ENCODE assay signal across 10 mouse cellular contexts in the genomic region with DNA sequence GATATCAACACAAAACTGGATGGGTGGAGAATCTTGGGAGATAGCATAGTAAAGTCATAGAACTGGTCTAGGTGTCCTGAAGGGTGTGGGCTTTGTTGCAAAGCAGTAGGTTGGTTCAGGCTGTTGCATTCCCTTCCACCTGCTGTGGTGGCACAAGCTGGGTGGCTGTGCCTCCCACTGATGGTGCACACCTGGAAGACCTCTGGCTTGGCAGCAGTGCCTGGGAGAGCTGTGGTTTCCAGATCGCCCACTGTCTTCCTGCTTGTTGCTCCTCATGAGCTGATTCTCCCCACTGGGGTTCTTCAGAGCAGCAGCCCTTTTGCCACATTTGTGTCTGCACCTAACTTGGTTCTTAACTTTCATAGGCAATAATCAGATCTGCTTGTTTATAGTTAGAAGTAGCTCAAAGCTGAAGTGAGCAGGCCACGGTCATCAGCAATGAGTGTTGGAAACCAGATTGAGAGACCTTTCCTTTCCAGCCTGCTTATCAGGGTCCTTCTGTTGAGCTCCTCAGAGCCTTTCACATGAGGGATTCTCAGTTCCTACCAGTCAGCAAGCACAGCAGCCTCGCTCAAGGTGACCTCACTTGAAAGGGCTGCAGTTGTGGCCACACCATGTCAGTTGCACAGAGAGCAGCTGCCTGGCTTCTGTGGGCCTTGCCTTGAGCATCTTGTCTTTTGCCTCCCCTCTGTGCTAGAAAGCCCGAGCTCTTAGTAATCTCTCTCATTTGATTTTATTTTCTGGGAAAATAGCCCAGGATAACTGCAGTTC. TPM values are rescaled to one million over a fixed set of nuclear protein-coding genes. Genes with fewer than 3 reads are reported as not detected.
A peak's percentile ranks its signal among the peaks of the same experiment; 100 is the strongest.
DNase-seq lines count a peak whose midpoint lies in the region; ATAC-seq and TF ChIP-seq lines count a peak whose summit lies in the region.
"Had no signal": no experiment of that assay in that cellular context is flagged by ENCODE, and none has a peak within 500 bp of the region (broad histone marks: within the 10 kb centered on the region; RNA-seq: fewer than 3 reads in every experiment).

No protein-coding gene starts in this region.

- ATAC-seq in heart, embryonic 12.5 days (ENCODE audit: insufficient number of reproducible peaks, low FRiP score) = no peak
- ATAC-seq in lung, embryonic 14.5 days (ENCODE audit: insufficient read depth) = no peak
- 0 out of 2 replicates have a peak, but pooled peaks have one; percentile 28 for ATAC-seq in megakaryocyte-erythroid progenitor cell, adult 5-6 weeks (replicated peaks; ENCODE audit: low FRiP score, low TSS enrichment, poor library complexity, severe bottlenecking)

- TF ChIP-seq CTCF in lung, embryonic 14.5 days (IDR thresholded peaks at IDR 0.05; ENCODE audit: low read depth) = no peak

- H3K4me2 ChIP-seq in heart, embryonic 12.5 days = peak overlapping the region; percentile 27; the same call in 1 of the 2 replicates
- H3K4me2 ChIP-seq in lung, embryonic 14.5 days = no peak overlapping the region
- H3K4me2 ChIP-seq: hindbrain, embryonic 14.5 days had no signal

- no peaks in the 10 kb centered on the region for H3K27me3 ChIP-seq in heart, embryonic 12.5 days (replicated peaks)
- H3K27me3 ChIP-seq in lung, embryonic 14.5 days (ENCODE audit: insufficient read depth, low read length) = no peaks in the 10 kb centered on the region
- H3K27me3 ChIP-seq in forebrain, embryonic 10.5 days (ENCODE audit: poor library complexity, severe bottlenecking) = no peaks in the 10 kb centered on the region

- no peaks in the 10 kb centered on the region for H3K9me3 ChIP-seq in heart, embryonic 12.5 days (replicated peaks)
- no peaks in the 10 kb centered on the region for H3K9me3 ChIP-seq in lung, embryonic 14.5 days (ENCODE audit: low read depth, low read length)
- no peaks in the 10 kb centered on the region for H3K9me3 ChIP-seq in forebrain, embryonic 10.5 days

- peak overlapping the region; percentile 98 for H3K27ac ChIP-seq in heart, embryonic 12.5 days (ENCODE audit: poor library complexity, severe bottlenecking)
- peak overlapping the region; percentile 42; the same call in 1 of the 2 replicates for H3K27ac ChIP-seq in lung, embryonic 14.5 days (ENCODE audit: low read depth)
- no peak overlapping the region for H3K27ac ChIP-seq in forebrain, embryonic 10.5 days
- H3K27ac ChIP-seq: hindbrain, embryonic 14.5 days; macrophage had no signal

- H3K4me3 ChIP-seq in heart, embryonic 12.5 days = no peak overlapping the region
- no peak overlapping the region for H3K4me3 ChIP-seq in lung, embryonic 14.5 days (ENCODE audit: low read depth, low read length)
- no peak overlapping the region for H3K4me3 ChIP-seq in forebrain, embryonic 10.5 days

- no peak for DNase-seq in heart, postnatal 14 days
- DNase-seq in lung, embryonic 14.5 days = no peak
- no peak for DNase-seq in lung, adult 18-20 months
- no peak for DNase-seq in forebrain, embryonic 10.5 days (ENCODE audit: extremely low spot score, low spot score)
- no peak for DNase-seq in urinary bladder, postnatal 25 days (ENCODE audit: low spot score)
- DNase-seq: left cerebral cortex, postnatal 4 days had no signal

- intact Hi-C loops in heart, postnatal 14 days (cut with DNase I) = no loop called here

- peaks cover 1% of the 10 kb centered on the region; the same call in 1 of the 2 replicates for H3K36me3 ChIP-seq in heart, embryonic 12.5 days
- H3K36me3 ChIP-seq in lung, embryonic 14.5 days (ENCODE audit: insufficient read depth) = no peaks in the 10 kb centered on the region
- H3K36me3 ChIP-seq in forebrain, embryonic 10.5 days (replicated peaks) = no peaks in the 10 kb centered on the region

- peaks cover 98% of the 10 kb centered on the region for H3K4me1 ChIP-seq in heart, embryonic 12.5 days (replicated peaks)
- H3K4me1 ChIP-seq in lung, embryonic 14.5 days (ENCODE audit: insufficient read depth) = peaks cover 28% of the 10 kb centered on the region
- H3K4me1 ChIP-seq in forebrain, embryonic 10.5 days = peaks cover 19% of the 10 kb centered on the region

- 26% methylated on average over 4 of the region's 4 CpGs for WGBS in heart, embryonic 12.5 days
- WGBS in lung, embryonic 14.5 days = 48% methylated on average over 4 of the region's 4 CpGs
- WGBS in forebrain, embryonic 10.5 days = 81% methylated on average over 4 of the region's 4 CpGs

- peak overlapping the region; percentile 45 for H3K9ac ChIP-seq in heart, embryonic 12.5 days
- no peak overlapping the region for H3K9ac ChIP-seq in lung, embryonic 14.5 days
- H3K9ac ChIP-seq: hindbrain, embryonic 14.5 days had no signal

RNA-seq across cellular contexts. Expression of gene Rassf8, which starts 13.9 kb away (rescaled TPM):
- polyA plus RNA-seq in heart, embryonic 12.5 days (2016; fragmentation: Nextera tagmentation; extraction: Ambion mirVana) = 8.8 and 10.6 TPM in 2 replicates
- 10 to 100 TPM; 58.2 to 58.4 TPM for total RNA-seq in heart, postnatal 14 days (2021)
- polyA plus RNA-seq in lung, embryonic 14.5 days (2014; fragmentation: Nextera tagmentation; extraction: Ambion mirVana) = 11.7 and 11.8 TPM in 2 replicates
- 2.8 TPM in 1 of 2 replicates, not detected in the other for total RNA-seq in megakaryocyte-erythroid progenitor cell, adult 5-6 weeks (2014; fragmentation: Nextera tagmentation)
- total RNA-seq in megakaryocyte-erythroid progenitor cell, adult 5-6 weeks (2017) = 1.0 and 5.1 TPM in 2 replicates
- polyA plus RNA-seq in forebrain, embryonic 10.5 days (2016; fragmentation: Nextera tagmentation; extraction: Ambion mirVana) = 1.7 and 2.3 TPM in 2 replicates
